ENCODE assay signal across 25 mouse cellular contexts in the genomic region with DNA sequence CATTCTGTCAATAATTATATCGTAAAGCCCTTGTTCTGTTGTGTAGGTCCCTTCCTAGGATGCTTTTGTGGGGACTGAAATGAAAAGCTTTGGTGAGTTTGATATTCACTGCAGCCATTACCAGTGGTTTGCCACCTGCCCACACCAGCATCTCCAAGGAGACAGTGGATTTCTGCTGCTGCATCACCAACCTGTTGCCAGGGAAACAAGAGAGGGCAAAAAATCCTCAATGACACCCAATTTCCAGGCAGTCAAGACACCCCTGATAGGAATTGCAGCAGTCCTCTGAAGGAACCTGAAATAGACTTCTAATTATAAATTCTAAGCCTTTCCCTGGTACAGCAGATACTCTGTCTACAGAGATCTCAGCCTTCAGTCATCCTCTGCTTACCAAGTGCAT. TPM values are rescaled to one million over a fixed set of nuclear protein-coding genes. Genes with fewer than 3 reads are reported as not detected.
DNase-seq lines count a peak whose midpoint lies in the region; ATAC-seq and TF ChIP-seq lines count a peak whose summit lies in the region.
"Had no signal": no experiment of that assay in that cellular context is flagged by ENCODE, and none has a peak within 500 bp of the region (broad histone marks: within the 10 kb centered on the region; RNA-seq: fewer than 3 reads in every experiment).

No protein-coding gene starts in this region.

- ATAC-seq in midbrain, postnatal 0 days (ENCODE audit: low FRiP score): no peak
- ATAC-seq: intestine, embryonic 16.5 days had no signal

- H3K4me3 ChIP-seq in midbrain, postnatal 0 days (ENCODE audit: low read depth, low read length): no peak overlapping the region
- H3K4me3 ChIP-seq: embryonic facial prominence, embryonic 15.5 days; gastrocnemius, adult 2 months; kidney, embryonic 15.5 days; limb, embryonic 10.5 days; neural tube, embryonic 12.5 days had no signal

- no peaks in the 10 kb centered on the region; the same call in 1 of the 2 replicates for H3K4me1 ChIP-seq in midbrain, postnatal 0 days (ENCODE audit: insufficient read depth, low read length)
- H3K4me1 ChIP-seq: embryonic facial prominence, embryonic 15.5 days; kidney, embryonic 15.5 days; limb, embryonic 10.5 days; neural tube, embryonic 12.5 days had no signal

- no peaks in the 10 kb centered on the region for H3K27me3 ChIP-seq in midbrain, postnatal 0 days (ENCODE audit: insufficient read depth, low read length)
- H3K27me3 ChIP-seq: embryonic facial prominence, embryonic 15.5 days; kidney, embryonic 15.5 days; neural tube, embryonic 12.5 days had no signal

- intact Hi-C loops in left cerebral cortex, postnatal 4 days (cut with DNase I): no loop called here

- no peak overlapping the region for H3K4me2 ChIP-seq in midbrain, postnatal 0 days (ENCODE audit: low read depth, low read length, poor library complexity, severe bottlenecking)
- H3K4me2 ChIP-seq: embryonic facial prominence, embryonic 15.5 days; hindbrain, embryonic 14.5 days; kidney, embryonic 15.5 days; neural tube, embryonic 12.5 days had no signal

- TF ChIP-seq CTCF in brain, embryonic 14.5 days (IDR thresholded peaks at IDR 0.05; ENCODE audit: borderline replicate concordance, extremely low read depth, insufficient read depth, insufficient read length): no peak
- TF ChIP-seq CTCF in midbrain, postnatal 0 days (IDR thresholded peaks at IDR 0.05): no peak

- 30% methylated on average over 1 of the region's 1 CpGs for WGBS in midbrain, postnatal 0 days

- DNase-seq in left cerebral cortex, adult 11 months (ENCODE audit: low spot score): peak; percentile 17
- no peak for DNase-seq in left cerebral cortex, postnatal 4 days
- DNase-seq in brain, embryonic 14.5 days (ENCODE audit: low read depth): peak; percentile 56
- peak; percentile 21 to 23 for DNase-seq in frontal cortex, postnatal 10 days (ENCODE audit: low spot score in 2 of 2)
- DNase-seq in midbrain, postnatal 0 days (ENCODE audit: low spot score): peak; percentile 47
- no peak for DNase-seq in spleen, adult 18-20 months
- no peak for DNase-seq in urinary bladder, postnatal 36 days (ENCODE audit: low spot score in 2 of 2)
- DNase-seq: adrenal gland, adult 8-10 months; cerebellum, adult 9-11 months; embryo, embryonic 11 days; gastrocnemius, adult 2 months; heart, postnatal 36 days; kidney, postnatal 4 days; lung, adult 18-20 months; lung, postnatal 14 days; thymus, postnatal 14 days had no signal

- H3K9me3 ChIP-seq in midbrain, postnatal 0 days (ENCODE audit: low read length): no peaks in the 10 kb centered on the region
- H3K9me3 ChIP-seq: embryonic facial prominence, embryonic 15.5 days; kidney, embryonic 15.5 days; limb, embryonic 10.5 days; neural tube, embryonic 12.5 days had no signal

- H3K36me3 ChIP-seq in midbrain, postnatal 0 days (ENCODE audit: insufficient read depth, low read length): no peaks in the 10 kb centered on the region
- H3K36me3 ChIP-seq: embryonic facial prominence, embryonic 15.5 days; kidney, embryonic 15.5 days; limb, embryonic 10.5 days; neural tube, embryonic 12.5 days had no signal

- no peak for TF ChIP-seq POLR2A in brain, embryonic 14.5 days (IDR thresholded peaks at IDR 0.05; ENCODE audit: borderline replicate concordance, extremely low read depth, insufficient read depth, insufficient read length, poor library complexity, severe bottlenecking)

- H3K9ac ChIP-seq in midbrain, postnatal 0 days (replicated peaks; ENCODE audit: low read length, poor library complexity, severe bottlenecking): no peak overlapping the region
- H3K9ac ChIP-seq: embryonic facial prominence, embryonic 15.5 days; hindbrain, embryonic 14.5 days; kidney, embryonic 15.5 days; neural tube, embryonic 12.5 days had no signal

- peak overlapping the region; percentile 62 for H3K27ac ChIP-seq in midbrain, postnatal 0 days (ENCODE audit: low read depth, low read length)
- H3K27ac ChIP-seq: embryonic facial prominence, embryonic 15.5 days; gastrocnemius, adult 2 months; hindbrain, embryonic 14.5 days; kidney, embryonic 15.5 days; limb, embryonic 10.5 days; neural tube, embryonic 12.5 days had no signal

RNA-seq across cellular contexts. Expression of a gene that starts 56.1 kb away (rescaled TPM):
- 1,000 to 10,000 TPM; 1,463 to 1,471 TPM for total RNA-seq in left cerebral cortex, postnatal 4 days (2021)
- polyA plus RNA-seq in brain, embryonic 14.5 days (2012; rRNA removed): 655 and 1,129 TPM in 2 replicates
- 874 and 1,101 TPM in 2 replicates for total RNA-seq in midbrain, postnatal 0 days (2014; rRNA removed)
- 2,398 and 2,505 TPM in 2 replicates for polyA plus RNA-seq in midbrain, postnatal 0 days (2015; fragmentation: Nextera tagmentation; extraction: Ambion mirVana)
- total RNA-seq: granulocyte monocyte progenitor cell, adult 5-6 weeks; liver, adult 2 months; megakaryocyte, adult 5-6 weeks had no signal
- polyA plus RNA-seq: liver, adult 2 months had no signal

Comparison
In these comparisons a context has a peak if more than half of its experiments do, and no peak if none do; other contexts are left out.
1. DNase-seq: peak in left cerebral cortex, adult 11 months (single experiment), brain, embryonic 14.5 days (single experiment), frontal cortex, postnatal 10 days (2 of 2) and midbrain, postnatal 0 days (single experiment); none in left cerebral cortex, postnatal 4 days (single experiment), spleen, adult 18-20 months (0 of 2) and urinary bladder, postnatal 36 days (0 of 2).